Mouse (Mus musculus): Measurements from ENCODE around the gene Gm16181. TPM values are rescaled to one million over a fixed set of nuclear protein-coding genes. Genes with fewer than 3 reads are reported as not detected.

The Gm16181 gene
- under 1 TPM in 1 of 2 experiments, not detected in 1; 0.71 TPM for total RNA-seq (2021)
- long read RNA-seq, experiment 1: 0 reads
- long read RNA-seq, experiment 2, partial matches to known transcripts: 0 of 1 reads
- long read RNA-seq, experiment 2, other reads (novel, unspliced or antisense): 0 of 1 reads

DNA sequence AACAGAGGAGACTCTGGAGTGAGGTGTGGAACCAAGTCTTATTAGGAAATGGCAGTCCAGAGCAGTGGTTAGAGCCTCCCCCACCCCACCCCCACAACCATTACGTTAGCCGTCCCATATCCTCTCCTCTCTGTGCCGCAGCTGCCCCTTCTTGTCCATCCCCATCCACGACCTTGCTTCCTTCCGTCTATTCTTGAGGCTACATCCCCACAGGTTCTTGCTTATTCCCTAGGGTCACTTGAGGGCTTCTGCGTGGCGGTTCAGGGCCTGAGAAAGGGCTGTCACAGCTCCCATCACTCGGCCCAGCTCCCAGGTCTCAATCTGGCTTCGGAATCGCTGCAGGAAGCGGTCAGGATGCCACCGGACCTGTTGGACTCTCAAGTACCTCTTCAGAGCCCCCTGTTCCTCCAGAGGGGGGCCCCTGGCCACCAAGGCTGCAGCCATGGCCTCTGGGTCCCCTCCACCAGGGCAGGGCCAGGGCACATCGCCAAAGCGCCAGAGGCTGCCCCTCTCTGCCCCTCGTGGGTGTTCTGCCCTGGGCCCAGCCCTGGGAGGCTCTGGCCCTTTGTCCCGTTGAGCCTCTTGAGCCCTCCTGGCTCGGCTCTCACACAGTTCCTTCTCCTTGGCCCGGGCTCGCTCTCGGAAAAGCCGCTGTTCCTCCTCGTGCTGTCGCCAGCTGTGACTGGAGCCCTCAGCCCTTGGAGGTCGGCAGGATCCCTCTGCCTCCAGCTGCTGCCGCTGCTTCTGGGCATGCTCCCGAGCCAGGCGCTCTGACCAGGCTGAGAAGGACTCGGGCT is at the start of gene Gm16181:
TSS of gene Gm16181 (plus strand) at position 679 of the 797 bp plus-strand sequence.
- DNase-seq: peak; percentile 72 to 74

DNA sequence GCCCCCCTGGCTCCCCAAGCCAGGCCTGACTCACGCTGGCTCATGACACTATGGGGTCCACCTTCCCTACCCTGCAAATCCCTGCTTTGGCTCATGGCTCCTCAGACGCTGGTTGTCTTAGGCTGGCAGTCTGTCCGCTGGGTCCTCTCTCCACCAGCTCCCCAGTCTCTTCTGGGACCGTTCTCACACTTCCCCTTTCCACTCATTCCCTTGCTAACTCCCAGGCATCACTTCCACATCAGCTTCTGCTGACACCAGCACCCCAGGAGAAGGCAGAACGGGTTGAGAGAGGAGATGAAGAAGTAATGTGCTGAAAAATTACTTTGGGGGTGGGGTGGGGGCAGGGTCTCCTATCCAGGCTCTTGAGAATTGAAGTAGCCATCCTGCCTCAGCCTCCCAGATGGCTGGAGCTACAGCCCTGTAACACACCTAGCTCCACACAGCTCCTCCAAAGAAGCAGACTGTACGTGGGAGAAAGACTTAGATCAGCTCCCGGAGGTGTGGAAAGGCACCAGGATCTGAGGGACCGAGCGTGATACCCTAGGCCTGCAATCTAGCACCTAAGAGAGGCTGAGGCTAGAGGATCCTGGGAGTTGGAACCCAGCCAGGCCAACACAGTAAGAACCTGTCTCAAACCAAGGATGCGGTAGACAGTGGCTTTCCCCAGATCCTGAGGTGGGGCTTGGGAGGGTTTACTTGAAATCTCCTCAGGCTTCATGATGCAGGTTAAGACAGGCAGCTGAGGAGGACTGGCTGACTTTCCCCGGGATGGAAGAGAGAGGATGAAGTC is 48.0 kb upstream of the Gm16181 start:
- no peak for DNase-seq
- intact Hi-C loops (cut with DNase I): no loop called here

More for the DNA sequence above, at the start of gene Gm16181:
- intact Hi-C loops (cut with DNase I): loop anchor here (2.0 kb wide), 1 partner anchor 24 kb away; no protein-coding TSS in a partner anchor

DNA sequence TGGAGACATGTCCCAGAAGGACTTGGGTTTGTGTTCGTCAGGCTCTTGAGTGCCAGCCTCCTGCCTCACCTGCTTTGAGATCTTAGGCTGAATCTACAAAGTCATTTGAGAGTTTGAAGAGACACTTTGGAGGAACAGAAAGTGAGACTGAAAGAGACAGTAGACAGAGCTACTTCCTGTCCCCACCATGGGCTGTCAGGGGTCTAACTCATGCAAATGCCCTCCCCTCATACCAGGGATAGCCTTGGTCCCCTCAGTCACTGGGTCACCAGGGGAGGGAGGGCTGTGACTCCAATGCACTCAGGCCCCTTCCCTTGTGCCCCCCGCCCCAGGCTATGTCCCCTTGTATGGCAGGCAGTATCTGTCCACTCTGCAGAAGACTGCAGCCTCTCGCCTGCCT is 47.3 kb upstream of the Gm16181 start:
- intact Hi-C loops (cut with DNase I): no loop called here
- no peak for DNase-seq

DNA sequence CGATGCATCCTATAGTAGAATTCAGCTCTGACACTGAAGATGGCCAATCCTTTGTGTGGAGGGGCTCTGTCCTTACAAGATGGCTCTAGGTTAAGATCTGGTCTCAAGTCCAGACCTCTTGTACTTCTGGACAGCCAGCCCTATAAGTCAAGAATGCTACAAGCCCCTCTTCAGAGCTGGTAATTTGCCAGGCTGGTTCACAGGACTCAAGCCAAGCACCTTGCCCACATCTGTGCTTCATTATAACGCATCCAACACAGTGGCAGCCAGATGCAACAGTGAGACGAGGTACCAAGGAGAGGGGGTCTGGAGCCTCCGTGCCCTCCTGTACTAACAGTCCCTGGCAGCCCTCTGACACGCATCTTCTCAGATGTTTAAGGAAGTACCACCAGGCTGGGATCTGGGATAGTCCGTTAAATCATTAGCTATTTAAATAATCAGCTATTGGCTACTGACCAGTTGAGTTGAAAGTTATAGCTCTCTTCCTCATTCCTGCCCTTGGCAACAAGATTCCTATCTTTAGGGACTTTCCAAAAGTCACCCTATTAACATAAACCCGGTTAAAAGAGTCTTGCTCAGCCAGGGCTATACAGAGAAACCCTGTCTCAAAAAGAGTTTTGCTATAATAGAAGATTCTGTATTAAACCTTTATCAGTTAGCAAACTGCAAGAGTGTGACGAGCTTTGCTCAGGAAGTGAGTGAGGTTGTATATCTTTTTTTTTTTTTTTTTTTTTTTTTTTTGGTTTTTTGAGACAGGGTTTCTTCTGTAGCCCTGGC is 46.2 kb upstream of the Gm16181 start:
- no peak for DNase-seq
- intact Hi-C loops (cut with DNase I): no loop called here

DNA sequence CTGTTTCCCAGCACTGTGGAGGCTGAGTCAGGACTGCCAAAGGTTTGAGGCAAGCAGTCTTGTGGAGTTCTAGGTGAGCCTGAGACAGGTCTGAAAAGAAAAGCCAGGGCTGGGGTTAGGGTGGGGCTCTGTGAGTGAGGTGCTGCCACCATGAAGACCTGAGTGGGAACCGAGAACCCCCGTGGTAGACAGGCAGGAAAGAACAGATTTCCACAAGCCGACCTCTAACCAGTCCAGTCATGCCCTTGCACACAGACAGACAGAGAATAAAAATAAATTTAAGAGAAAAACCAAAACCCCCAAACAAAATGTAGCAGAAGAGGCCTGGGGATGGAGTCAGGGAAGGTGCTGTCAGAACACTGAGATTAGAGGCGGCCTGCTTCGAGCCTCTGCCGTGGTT is 45.3 kb upstream of the Gm16181 start:
- no peak for DNase-seq
- intact Hi-C loops (cut with DNase I): no loop called here

DNA sequence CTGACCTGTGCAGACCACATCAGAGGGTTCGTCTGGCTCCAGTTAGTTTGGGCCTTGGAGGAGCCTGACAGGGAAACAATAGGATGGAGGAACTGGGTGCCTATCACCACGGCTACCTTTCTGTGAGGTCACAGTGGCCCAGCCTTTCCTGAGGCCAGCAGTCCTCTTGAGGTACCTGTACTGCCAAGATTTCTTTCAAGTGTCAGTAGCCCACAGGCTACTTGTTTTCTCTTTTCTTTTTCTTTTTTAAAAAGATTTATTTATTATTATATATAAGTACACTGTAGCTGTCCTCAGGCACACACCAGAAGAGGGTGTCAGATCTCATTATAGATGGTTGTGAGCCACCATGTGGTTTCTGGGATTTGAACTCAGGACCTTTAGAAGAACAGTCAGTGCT is 44.7 kb upstream of the Gm16181 start, which contains the start of gene Aif1:
TSS of gene Aif1 (minus strand) at position 101 of the 400 bp plus-strand sequence.
- intact Hi-C loops (cut with DNase I): no loop called here
- no peak for DNase-seq

DNA sequence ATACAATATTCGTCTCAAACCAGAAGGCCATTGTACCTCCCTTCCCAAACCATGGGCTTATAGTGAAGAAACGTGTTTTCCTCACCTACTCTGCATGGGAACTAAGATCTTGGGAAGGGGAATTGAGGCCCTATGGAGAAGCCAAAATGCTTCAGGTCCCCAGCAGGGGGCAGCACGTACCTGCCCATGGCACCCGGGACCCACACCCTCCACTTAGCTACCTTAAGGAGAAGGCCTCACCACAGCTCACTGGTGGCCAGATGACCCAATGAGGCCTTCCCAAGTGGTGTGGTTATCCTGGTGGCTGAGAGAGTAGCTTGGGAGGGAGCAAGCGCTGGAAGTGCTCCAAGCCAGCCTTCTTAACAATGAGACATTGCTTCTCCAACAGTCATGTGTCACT is 42.1 kb upstream of the Gm16181 start:
- DNase-seq: peak; percentile 83 to 86
- intact Hi-C loops (cut with DNase I): loop anchor here (1.0 kb wide), 1 partner anchor 54 kb away; no protein-coding TSS in a partner anchor

DNA sequence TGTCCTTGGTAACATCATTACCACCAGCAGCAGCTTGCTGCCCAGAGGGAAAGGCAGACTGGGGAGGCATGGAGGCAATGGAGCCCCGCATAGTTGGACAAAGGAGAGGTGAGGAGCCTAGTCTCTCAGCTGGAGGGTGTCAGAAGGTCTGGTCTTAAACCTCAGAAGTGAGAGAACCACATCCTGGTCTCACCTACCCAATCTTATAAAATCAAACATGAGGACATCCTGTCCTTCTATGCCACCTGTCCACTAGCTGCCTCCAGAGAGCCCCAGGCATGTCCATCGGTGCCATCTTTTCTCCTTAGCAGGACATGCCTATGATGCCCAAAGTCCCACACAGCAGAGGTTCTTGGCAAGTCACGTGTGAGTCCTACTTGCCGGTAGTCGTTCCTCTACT is 40.5 kb upstream of the Gm16181 start:
- no peak for DNase-seq
- intact Hi-C loops (cut with DNase I): no loop called here

DNA sequence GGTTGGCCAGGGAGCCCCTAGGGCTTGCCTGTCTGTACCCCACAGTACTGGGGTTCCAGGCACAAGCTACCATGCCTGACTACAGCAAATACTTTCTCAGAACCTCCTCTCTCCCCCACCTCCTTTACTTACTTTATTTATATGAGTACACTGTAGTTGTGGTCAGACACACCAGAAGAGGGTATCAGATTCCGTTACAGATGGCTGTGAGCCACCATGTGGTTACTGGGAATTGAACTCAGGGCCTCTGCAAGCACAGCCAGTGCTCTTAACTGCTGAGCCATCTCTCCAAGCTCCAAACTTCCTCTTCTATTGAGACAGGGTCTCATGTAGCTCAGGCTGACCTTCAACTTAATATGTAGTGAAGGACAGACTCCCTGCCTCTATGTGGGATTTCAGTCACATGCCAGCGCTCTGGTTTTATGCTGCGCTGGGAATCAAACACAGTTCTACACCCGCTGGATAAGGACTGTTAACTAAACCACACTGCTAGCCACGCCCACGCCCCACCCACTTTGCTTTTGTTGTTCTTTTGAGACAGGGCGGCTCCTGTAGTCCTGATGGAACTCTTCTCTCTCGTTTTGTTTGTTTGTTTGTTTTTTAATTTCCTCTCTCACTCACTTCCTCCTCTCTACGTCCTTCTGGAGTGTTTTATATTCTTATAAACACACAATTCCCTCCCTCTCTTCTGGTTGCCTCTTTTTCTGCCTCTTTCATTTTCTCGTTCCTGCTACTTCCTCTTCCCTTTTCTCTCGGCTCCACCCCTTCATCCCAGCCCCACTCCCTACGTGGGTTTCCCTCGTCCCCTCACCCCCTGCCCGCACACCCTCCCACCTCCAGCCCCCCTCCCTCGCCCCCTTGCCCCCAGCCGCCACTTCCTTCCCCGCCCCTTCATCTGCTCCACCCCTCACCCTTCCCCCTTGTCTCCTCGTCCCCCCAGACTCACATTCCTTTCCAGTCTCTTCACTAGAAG is 34.7 kb upstream of the Gm16181 start:
- intact Hi-C loops (cut with DNase I): no loop called here
- peak; percentile 70 to 78 for DNase-seq

DNA sequence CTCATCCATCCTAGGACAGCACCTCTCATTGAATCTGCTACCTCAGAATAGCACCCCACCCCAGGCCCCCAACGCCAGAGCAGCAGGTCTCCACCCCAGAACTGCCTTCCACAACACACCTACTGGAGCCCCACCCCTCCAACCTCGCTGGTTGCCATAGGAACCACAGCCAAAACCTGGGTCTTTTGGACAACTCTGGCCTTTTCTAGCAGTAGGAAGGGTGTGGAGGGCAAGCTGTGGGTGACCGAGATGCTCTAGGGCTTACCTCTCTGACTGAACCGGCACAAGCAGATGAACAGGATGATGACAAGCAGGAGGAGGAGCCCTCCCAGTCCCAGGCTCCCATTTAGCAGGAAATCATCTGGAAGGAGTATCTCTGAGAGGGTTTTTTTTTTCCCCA is 34.0 kb upstream of the Gm16181 start:
- no peak for DNase-seq
- intact Hi-C loops (cut with DNase I): no loop called here

DNA sequence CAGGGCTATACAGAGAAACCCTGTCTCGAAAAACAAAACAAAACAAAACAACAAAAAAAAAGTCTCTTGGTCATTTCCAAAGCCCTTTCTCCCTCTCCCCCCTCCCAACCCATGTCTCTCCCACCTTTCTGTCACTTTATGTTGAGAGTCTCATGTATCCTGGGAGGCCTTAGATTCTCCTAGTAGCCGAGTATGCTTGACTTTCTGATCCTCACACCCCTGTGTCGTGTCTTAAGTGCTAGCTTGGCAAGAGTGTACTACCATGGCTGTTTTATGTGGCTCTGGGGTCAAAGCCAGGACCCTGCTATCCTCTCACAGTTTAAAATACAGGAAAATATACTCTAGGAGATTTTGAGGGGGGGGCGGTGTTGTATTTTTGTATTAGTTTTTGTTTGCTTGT is 33.3 kb upstream of the Gm16181 start:
- intact Hi-C loops (cut with DNase I): no loop called here
- DNase-seq: no peak

DNA sequence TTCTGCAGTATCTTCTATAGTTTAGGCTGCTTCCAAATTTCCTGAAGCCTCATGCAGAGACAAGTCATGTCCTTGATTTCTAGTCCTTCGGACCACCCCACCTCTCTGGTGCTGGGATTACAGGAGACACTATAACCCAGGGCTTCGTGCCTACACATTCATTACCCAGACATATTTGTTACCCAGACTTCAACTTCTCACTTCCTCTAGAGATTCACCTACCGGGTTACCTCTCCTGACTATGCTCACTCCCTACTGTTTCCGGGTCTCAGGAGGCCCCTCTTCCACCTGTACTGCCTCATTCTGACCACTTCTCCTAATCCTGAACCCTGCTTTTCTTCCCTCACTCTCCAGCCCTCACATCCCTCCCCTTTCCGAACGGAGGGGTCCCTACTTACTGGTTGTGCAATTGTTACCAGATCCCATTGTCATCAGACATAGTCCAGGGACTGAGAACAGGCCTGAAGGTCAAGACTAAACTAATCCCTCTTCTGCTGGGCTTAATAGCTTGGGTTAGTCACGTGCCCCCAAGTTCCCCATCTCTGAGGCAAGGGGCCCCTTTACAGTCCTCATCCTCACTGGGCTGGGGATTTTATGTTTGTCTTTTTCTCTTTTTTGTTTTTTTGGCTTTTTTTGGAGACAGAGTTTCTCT is 32.5 kb upstream of the Gm16181 start, which contains the start of gene Lst1:
TSS of gene Lst1 (minus strand) at position 481 of the 652 bp plus-strand sequence.
- no peak for DNase-seq
- intact Hi-C loops (cut with DNase I): no loop called here

DNA sequence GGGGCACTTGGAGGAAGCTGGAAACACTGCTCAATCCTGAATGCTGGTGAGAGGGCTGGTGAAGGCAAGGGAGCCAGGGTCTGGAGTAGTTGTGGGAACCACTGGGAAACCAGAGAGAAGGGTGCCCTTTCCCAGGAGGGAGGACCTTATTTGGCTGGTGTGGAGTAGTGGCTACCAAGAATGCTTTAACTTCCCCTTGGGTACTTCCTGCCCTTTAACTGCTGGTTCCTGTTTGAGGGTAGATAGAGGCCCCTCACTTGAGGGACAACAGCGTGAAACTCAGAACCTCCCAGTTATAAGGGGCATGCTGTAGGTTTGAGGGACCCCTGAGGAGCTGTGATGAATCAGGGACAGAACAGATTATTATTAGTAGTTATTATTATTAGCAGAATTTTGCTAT is 31.4 kb upstream of the Gm16181 start:
- no peak for DNase-seq
- intact Hi-C loops (cut with DNase I): no loop called here

DNA sequence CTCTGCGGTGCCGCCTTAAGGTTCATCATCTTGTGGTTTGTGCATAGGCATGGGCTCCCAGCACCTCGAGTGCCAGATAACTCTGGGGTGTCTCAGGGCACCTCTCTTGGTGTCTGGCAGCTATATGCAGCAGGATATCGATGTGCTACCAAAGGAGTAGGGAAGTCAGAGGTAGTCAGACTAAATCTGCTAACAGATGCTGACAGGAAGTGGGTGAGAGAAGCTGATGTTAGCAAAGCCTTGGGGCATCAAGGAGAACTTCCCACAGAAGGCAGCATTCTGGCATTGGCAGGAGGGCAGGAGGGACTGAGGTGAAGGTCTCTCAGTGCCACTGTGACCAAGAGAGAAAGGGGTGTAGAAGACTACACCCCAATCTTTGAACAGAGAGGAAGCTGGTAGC is 30.5 kb upstream of the Gm16181 start:
- DNase-seq: no peak
- intact Hi-C loops (cut with DNase I): no loop called here

DNA sequence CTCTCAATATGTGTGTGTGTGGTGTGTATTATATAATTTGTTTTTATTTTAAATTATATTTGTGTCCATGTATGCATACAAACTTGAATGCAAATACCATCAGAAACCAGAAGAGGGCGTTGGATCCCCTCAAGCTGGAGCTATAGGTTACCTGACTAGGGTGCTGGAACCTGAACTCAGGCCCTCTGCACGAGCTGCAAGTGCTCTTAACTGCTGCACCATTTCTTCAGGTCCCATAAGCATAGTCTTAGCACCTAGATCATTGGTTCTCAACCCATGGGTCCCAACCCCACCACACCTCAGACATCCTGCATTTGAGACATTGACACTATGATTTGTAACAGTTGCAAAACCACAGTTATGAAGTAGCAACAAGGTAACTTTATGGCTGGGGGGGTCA is 28.9 kb upstream of the Gm16181 start:
- intact Hi-C loops (cut with DNase I): no loop called here
- DNase-seq: no peak

DNA sequence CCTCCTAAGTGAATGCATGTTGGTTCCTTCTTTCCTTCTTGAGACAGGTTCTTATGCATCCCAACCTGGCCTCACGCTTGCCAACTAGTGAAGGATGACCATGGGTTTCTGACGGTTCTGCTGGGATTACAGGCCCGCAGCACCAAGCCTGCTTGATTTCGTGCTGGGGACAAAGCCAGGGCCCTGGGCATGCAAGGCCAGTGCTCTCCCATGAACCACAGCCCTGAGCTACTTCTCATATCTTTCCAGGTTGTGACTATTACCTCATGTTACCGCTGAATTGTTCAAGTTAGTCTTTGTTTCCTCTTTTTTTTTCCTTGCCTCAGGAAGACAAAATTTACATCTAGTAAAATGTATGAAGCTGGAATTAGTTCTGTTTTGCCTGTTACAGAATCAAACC is 27.7 kb upstream of the Gm16181 start:
- intact Hi-C loops (cut with DNase I): no loop called here
- no peak for DNase-seq

DNA sequence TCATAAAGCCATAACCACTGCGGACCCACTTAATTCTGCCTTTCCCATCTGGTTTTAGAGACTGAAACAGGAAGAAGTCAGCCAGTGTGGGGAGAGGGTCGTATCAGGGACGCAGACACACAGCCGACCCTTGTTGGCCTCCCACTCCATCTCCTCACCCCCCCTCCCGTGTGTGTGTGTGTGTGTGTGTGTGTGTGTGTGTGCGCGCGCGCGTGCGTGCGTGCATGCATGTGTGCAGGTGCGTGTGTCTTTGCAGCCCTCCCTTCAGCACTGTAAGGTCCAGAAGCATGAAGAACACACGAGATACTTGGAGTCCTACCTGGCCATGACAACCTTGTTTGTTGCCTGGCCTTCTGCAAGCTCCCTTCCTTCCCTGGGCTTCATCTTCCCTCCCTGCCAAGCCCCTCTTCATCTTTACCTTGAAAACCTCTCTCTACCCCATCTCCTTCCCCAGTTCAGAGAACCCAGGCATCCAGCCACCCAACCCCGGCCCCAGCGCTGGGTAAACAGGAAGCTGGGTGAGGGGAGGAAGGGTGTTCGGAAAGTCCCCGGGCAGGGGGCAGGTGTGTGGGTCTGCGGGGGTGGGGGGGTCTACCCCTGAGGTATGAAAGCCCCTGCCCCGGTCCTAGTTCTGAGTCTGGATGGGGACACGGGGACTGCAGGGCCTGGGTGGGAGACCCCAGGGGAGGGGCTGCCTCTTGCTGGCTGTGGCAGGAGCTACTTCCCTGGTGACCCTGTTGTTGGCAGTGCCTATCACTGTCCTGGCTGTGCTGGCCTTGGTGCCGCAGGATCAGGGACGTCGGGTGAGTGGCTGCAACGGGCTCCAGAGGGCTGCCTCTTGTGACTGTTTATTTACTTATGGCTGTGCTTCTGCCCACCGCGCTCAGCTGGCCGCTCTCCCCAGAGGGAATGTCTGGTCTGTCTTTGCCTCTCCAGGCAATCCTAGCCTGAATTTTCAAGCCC is 26.5 kb upstream of the Gm16181 start, which contains the start of gene Ltb:
TSS of gene Ltb (plus strand) at position 559 of the 963 bp plus-strand sequence.
- intact Hi-C loops (cut with DNase I): no loop called here

More for the DNA sequence above, 26.5 kb upstream of the Gm16181 start, which contains the start of gene Ltb:
- no peak for DNase-seq

All from heart, postnatal 14 days (tissue).